Mouse (Mus musculus): ENCODE results near the gene Leng9. TPM values are rescaled to one million over a fixed set of nuclear protein-coding genes. Genes with fewer than 3 reads are reported as not detected.

Leng9 gene
- polyA plus RNA-seq, 1 experiment from 2014 or later: 1.2 TPM

GRCm38 (mm10) chr7:4130686-4131452 lies 19.3 kb downstream of the Leng9 start:
- H3K9ac ChIP-seq (ENCODE audit: low read depth, low read length): no peak overlapping the region
- H3K4me1 ChIP-seq (ENCODE audit: control insufficient read depth, low read depth, low read length): peaks cover 6% of the 10 kb centered on the region
- H3K4me2 ChIP-seq (ENCODE audit: low read depth, low read length): no peak overlapping the region
- H3K27me3 ChIP-seq (ENCODE audit: control insufficient read depth, insufficient read depth, low read depth, low read length): no peaks in the 10 kb centered on the region
- peak; percentile 62 for ATAC-seq (ENCODE audit: low read depth)
- no peaks in the 10 kb centered on the region for H3K9me3 ChIP-seq (replicated peaks; ENCODE audit: control insufficient read depth, low read length)
- WGBS (ENCODE audit: insufficient replicate concordance): 27% methylated on average over 13 of the region's 13 CpGs
- H3K36me3 ChIP-seq (ENCODE audit: control insufficient read depth, insufficient read depth): no peaks in the 10 kb centered on the region
- no peak overlapping the region for H3K27ac ChIP-seq (ENCODE audit: low read length)
- H3K4me3 ChIP-seq (ENCODE audit: low read depth, low read length): no peak overlapping the region

- no peak overlapping the region for H3K27ac ChIP-seq (ENCODE audit: low read length)
Measured at GRCm38 (mm10) chr7:4128860-4129259, 21.3 kb downstream of the Leng9 start.

GRCm38 (mm10) chr7:4127894-4128293 lies 22.3 kb downstream of the Leng9 start:
- no peaks in the 10 kb centered on the region for H3K36me3 ChIP-seq (ENCODE audit: control insufficient read depth, insufficient read depth)
- H3K4me3 ChIP-seq (ENCODE audit: low read depth, low read length): no peak overlapping the region
- no peaks in the 10 kb centered on the region for H3K9me3 ChIP-seq (replicated peaks; ENCODE audit: control insufficient read depth, low read length)
- H3K27ac ChIP-seq (ENCODE audit: low read length): no peak overlapping the region
- no peaks in the 10 kb centered on the region; the same call in 1 of the 2 replicates for H3K27me3 ChIP-seq (ENCODE audit: control insufficient read depth, insufficient read depth, low read depth, low read length)
- H3K4me1 ChIP-seq (ENCODE audit: control insufficient read depth, low read depth, low read length): no peaks in the 10 kb centered on the region; the same call in 1 of the 2 replicates
- no peak overlapping the region for H3K4me2 ChIP-seq (ENCODE audit: low read depth, low read length)
- 69% methylated on average over 4 of the region's 4 CpGs for WGBS (ENCODE audit: insufficient replicate concordance)
- no peak for ATAC-seq (ENCODE audit: low read depth)
- H3K9ac ChIP-seq (ENCODE audit: low read depth, low read length): no peak overlapping the region

More at GRCm38 (mm10) chr7:4128860-4129259, 21.3 kb downstream of the Leng9 start:
- WGBS (ENCODE audit: insufficient replicate concordance): 48% methylated on average over 6 of the region's 6 CpGs
- ATAC-seq (ENCODE audit: low read depth): no peak
- no peaks in the 10 kb centered on the region for H3K36me3 ChIP-seq (ENCODE audit: control insufficient read depth, insufficient read depth)
- H3K4me2 ChIP-seq (ENCODE audit: low read depth, low read length): no peak overlapping the region
- H3K27me3 ChIP-seq (ENCODE audit: control insufficient read depth, insufficient read depth, low read depth, low read length): no peaks in the 10 kb centered on the region; the same call in 1 of the 2 replicates
- no peaks in the 10 kb centered on the region; the same call in 1 of the 2 replicates for H3K4me1 ChIP-seq (ENCODE audit: control insufficient read depth, low read depth, low read length)
- no peak overlapping the region for H3K4me3 ChIP-seq (ENCODE audit: low read depth, low read length)
- H3K9ac ChIP-seq (ENCODE audit: low read depth, low read length): no peak overlapping the region
- H3K9me3 ChIP-seq (replicated peaks; ENCODE audit: control insufficient read depth, low read length): no peaks in the 10 kb centered on the region

GRCm38 (mm10) chr7:4126992-4127785 lies 23.0 kb downstream of the Leng9 start:
- Histone ChIP-seq H3K27ac (ENCODE audit: low read length) (no peak overlapping the region), H3K9ac (ENCODE audit: low read depth, low read length) (no peak overlapping the region), H3K4me1 (ENCODE audit: control insufficient read depth, low read depth, low read length) (no peaks in the 10 kb centered on the region; the same call in 1 of the 2 replicates), H3K4me3 (ENCODE audit: low read depth, low read length) (no peak overlapping the region), H3K4me2 (ENCODE audit: low read depth, low read length) (no peak overlapping the region), H3K9me3 (replicated peaks; ENCODE audit: control insufficient read depth, low read length) (no peaks in the 10 kb centered on the region), H3K36me3 (ENCODE audit: control insufficient read depth, insufficient read depth) (no peaks in the 10 kb centered on the region), H3K27me3 (ENCODE audit: control insufficient read depth, insufficient read depth, low read depth, low read length) (no peaks in the 10 kb centered on the region; the same call in 1 of the 2 replicates)
- 70% methylated on average over 11 of the region's 11 CpGs for WGBS (ENCODE audit: insufficient replicate concordance)
- ATAC-seq (ENCODE audit: low read depth): no peak

GRCm38 (mm10) chr7:4125306-4125705 lies 24.9 kb downstream of the Leng9 start:
- Histone ChIP-seq H3K4me1 (ENCODE audit: control insufficient read depth, low read depth, low read length) (no peaks in the 10 kb centered on the region), H3K4me3 (ENCODE audit: low read depth, low read length) (no peak overlapping the region), H3K27me3 (ENCODE audit: control insufficient read depth, insufficient read depth, low read depth, low read length) (peaks cover 9% of the 10 kb centered on the region), H3K27ac (ENCODE audit: low read length) (no peak overlapping the region), H3K4me2 (ENCODE audit: low read depth, low read length) (no peak overlapping the region), H3K9me3 (replicated peaks; ENCODE audit: control insufficient read depth, low read length) (no peaks in the 10 kb centered on the region), H3K9ac (ENCODE audit: low read depth, low read length) (no peak overlapping the region), H3K36me3 (ENCODE audit: control insufficient read depth, insufficient read depth) (no peaks in the 10 kb centered on the region)
- WGBS (ENCODE audit: insufficient replicate concordance): 20% methylated on average over 9 of the region's 9 CpGs
- no peak for ATAC-seq (ENCODE audit: low read depth)

- no peaks in the 10 kb centered on the region for H3K36me3 ChIP-seq (ENCODE audit: control insufficient read depth, insufficient read depth)
- H3K9me3 ChIP-seq (replicated peaks; ENCODE audit: control insufficient read depth, low read length): no peaks in the 10 kb centered on the region
- H3K4me3 ChIP-seq (ENCODE audit: low read depth, low read length): no peak overlapping the region
- H3K4me2 ChIP-seq (ENCODE audit: low read depth, low read length): no peak overlapping the region
- 20% methylated on average over 5 of the region's 5 CpGs for WGBS (ENCODE audit: insufficient replicate concordance)
- ATAC-seq (ENCODE audit: low read depth): no peak
- no peak overlapping the region for H3K27ac ChIP-seq (ENCODE audit: low read length)
- peaks cover 14% of the 10 kb centered on the region for H3K27me3 ChIP-seq (ENCODE audit: control insufficient read depth, insufficient read depth, low read depth, low read length)
- H3K4me1 ChIP-seq (ENCODE audit: control insufficient read depth, low read depth, low read length): no peaks in the 10 kb centered on the region
- H3K9ac ChIP-seq (ENCODE audit: low read depth, low read length): no peak overlapping the region
Measured at GRCm38 (mm10) chr7:4124856-4125255, 25.3 kb downstream of the Leng9 start.

- Histone ChIP-seq H3K4me3 (ENCODE audit: low read depth, low read length) (no peak overlapping the region), H3K36me3 (ENCODE audit: control insufficient read depth, insufficient read depth) (no peaks in the 10 kb centered on the region), H3K27ac (ENCODE audit: low read length) (no peak overlapping the region), H3K9ac (ENCODE audit: low read depth, low read length) (no peak overlapping the region), H3K9me3 (replicated peaks; ENCODE audit: control insufficient read depth, low read length) (no peaks in the 10 kb centered on the region), H3K4me2 (ENCODE audit: low read depth, low read length) (no peak overlapping the region), H3K27me3 (ENCODE audit: control insufficient read depth, insufficient read depth, low read depth, low read length) (peaks cover 19% of the 10 kb centered on the region), H3K4me1 (ENCODE audit: control insufficient read depth, low read depth, low read length) (peaks cover 2% of the 10 kb centered on the region)
- 7% methylated on average over 10 of the region's 10 CpGs for WGBS (ENCODE audit: insufficient replicate concordance)
- ATAC-seq (ENCODE audit: low read depth): 0 out of 2 replicates have a peak, but pooled peaks have one; percentile 19
Measured at GRCm38 (mm10) chr7:4124315-4124759, 25.8 kb downstream of the Leng9 start.

GRCm38 (mm10) chr7:4123732-4124131 lies 26.4 kb downstream of the Leng9 start:
- no peak for ATAC-seq (ENCODE audit: low read depth)
- peaks cover 23% of the 10 kb centered on the region for H3K27me3 ChIP-seq (ENCODE audit: control insufficient read depth, insufficient read depth, low read depth, low read length)

GRCm38 (mm10) chr7:4122783-4123182 lies 27.4 kb downstream of the Leng9 start:
- 68% methylated on average over 10 of the region's 10 CpGs for WGBS (ENCODE audit: insufficient replicate concordance)
- no peaks in the 10 kb centered on the region for H3K36me3 ChIP-seq (ENCODE audit: control insufficient read depth, insufficient read depth)
- no peak for ATAC-seq (ENCODE audit: low read depth)
- no peak overlapping the region for H3K4me2 ChIP-seq (ENCODE audit: low read depth, low read length)
- no peak overlapping the region for H3K27ac ChIP-seq (ENCODE audit: low read length)
- no peak overlapping the region for H3K4me3 ChIP-seq (ENCODE audit: low read depth, low read length)
- H3K9me3 ChIP-seq (replicated peaks; ENCODE audit: control insufficient read depth, low read length): no peaks in the 10 kb centered on the region
- peaks cover 30% of the 10 kb centered on the region for H3K27me3 ChIP-seq (ENCODE audit: control insufficient read depth, insufficient read depth, low read depth, low read length)
- H3K4me1 ChIP-seq (ENCODE audit: control insufficient read depth, low read depth, low read length): peaks cover 2% of the 10 kb centered on the region
- H3K9ac ChIP-seq (ENCODE audit: low read depth, low read length): no peak overlapping the region

More at GRCm38 (mm10) chr7:4123732-4124131, 26.4 kb downstream of the Leng9 start:
- Histone ChIP-seq H3K27ac (ENCODE audit: low read length) (no peak overlapping the region), H3K4me3 (ENCODE audit: low read depth, low read length) (no peak overlapping the region), H3K4me2 (ENCODE audit: low read depth, low read length) (no peak overlapping the region), H3K4me1 (ENCODE audit: control insufficient read depth, low read depth, low read length) (peaks cover 2% of the 10 kb centered on the region), H3K9me3 (replicated peaks; ENCODE audit: control insufficient read depth, low read length) (no peaks in the 10 kb centered on the region), H3K9ac (ENCODE audit: low read depth, low read length) (no peak overlapping the region), H3K36me3 (ENCODE audit: control insufficient read depth, insufficient read depth) (no peaks in the 10 kb centered on the region)
- WGBS (ENCODE audit: insufficient replicate concordance): 75% methylated on average over 1 of the region's 1 CpGs

All from liver, embryonic 16.5 days (tissue).